Mouse (Mus musculus): ENCODE results near the gene Gm26620. TPM values are rescaled to one million over a fixed set of nuclear protein-coding genes. Genes with fewer than 3 reads are reported as not detected.

The Gm26620 gene
- polyA plus RNA-seq, 3 experiments from 2014 or later, result 0.53 TPM; not detected in 2

DNA sequence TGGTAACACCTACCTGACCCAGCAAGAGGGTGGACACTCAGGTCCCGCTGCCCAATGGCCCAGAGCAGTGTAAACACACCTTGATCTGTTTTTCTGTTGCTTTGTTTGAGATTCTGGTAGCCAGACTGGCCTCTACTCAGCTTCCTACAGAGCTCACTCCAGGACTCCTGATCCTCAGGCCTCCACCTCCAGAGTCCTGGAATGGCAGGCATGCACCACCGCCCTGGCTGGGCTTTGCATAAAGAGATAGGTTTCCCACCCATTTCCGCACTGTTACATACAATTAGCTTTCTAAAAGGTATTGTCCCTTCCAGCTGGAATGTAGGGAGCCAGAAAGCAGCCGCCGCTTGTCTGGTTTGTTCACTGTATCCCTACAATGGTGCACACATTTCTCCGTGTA, 13.5 kb upstream of the Gm26620 start:
- no peak for ATAC-seq

DNA sequence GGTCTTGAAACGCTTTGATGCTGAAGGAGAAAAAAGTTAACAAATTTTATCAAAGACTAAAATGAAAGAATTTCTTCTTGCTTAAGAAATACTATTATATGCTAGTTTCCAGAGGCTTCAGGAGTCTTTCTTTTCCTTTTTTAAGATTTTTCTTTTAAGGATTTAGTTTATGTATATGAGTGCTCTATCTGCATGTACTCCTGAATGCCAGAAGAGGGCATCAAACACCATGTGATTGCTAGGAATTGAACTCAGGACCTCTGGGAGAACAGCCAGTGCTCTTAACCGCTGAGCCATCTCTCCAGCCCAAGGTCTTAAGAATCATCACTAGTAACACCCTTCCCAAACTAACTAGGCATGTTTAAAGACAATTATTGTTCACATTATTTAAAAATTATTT, 12.9 kb upstream of the Gm26620 start:
- no peak for ATAC-seq

DNA sequence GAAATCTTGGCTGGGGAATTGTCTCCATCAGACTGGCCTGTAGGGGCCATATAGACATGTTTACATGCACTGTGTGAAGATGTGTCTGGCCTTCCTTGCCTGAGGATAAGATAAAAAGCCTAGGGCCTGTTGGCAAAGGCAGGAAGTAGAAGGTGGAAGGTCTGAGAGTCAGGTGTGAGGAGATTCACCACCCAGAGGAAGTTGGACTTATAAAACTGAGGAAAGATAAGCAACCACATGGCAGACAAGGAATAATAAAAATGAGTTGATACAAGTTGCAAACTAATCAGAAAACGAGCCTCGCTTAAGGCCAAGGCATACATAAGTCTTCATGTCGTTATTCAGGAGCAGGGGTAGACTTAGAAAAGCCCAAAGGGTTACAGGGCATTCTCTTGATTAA, 9.2 kb upstream of the Gm26620 start:
- ATAC-seq, result no peak

GRCm38 (mm10) chr1:170876906-170877305, 8.0 kb upstream of the Gm26620 start:
- ATAC-seq, result no peak

DNA sequence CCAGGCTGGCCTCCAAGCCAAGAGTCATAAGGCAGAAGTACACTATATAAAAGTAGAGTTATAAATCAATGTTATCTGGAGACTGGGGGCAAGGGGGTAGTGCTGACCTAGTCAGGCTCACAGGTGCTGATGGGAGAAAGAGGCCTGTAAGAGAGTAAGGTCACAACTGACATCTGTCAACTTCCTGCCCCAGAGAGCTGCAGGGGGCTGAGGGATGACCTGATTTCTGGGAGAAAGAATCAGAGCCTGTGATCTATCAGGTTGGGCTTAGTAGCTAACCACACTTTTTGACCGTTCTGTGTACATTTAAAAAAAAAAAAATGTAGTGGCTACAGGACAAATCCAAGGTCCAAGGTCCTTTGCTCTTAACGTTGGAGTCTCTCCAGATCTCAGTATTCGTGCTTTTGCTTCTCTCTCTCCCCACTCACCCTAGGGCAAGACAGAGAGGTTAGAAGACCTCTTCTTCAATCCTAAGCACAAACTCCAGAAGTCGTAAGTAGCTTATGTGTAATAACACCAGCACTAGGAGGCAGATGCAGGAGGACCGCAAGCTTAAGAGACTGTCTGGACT, 1.9 kb upstream of the Gm26620 start:
- ATAC-seq, result no peak

GRCm38 (mm10) chr1:170884390-170884789, 475 bp upstream of the Gm26620 start:
- ATAC-seq, result no peak

GRCm38 (mm10) chr1:170886044-170886458, 1.2 kb downstream of the Gm26620 start:
- ATAC-seq, result no peak

DNA sequence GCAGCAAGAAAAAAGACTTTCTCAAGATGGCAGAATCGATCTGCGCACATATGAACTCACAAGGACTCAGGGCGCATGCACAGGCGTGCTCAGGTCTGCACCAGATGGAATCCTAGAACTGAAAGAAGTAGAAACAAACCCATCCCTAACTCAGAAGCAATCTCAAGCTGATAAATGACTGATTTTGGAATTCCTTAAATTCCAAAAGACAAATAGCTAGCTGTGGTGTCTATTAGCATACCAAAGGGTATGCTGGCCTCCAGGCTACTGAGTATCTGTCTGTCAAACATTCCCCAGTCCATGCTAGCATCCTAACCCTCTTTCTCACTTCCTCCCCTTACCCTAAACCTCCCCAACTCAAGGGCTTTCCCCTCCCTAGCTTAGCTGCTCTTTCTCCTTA, 4.4 kb downstream of the Gm26620 start:
- ATAC-seq, result no peak

DNA sequence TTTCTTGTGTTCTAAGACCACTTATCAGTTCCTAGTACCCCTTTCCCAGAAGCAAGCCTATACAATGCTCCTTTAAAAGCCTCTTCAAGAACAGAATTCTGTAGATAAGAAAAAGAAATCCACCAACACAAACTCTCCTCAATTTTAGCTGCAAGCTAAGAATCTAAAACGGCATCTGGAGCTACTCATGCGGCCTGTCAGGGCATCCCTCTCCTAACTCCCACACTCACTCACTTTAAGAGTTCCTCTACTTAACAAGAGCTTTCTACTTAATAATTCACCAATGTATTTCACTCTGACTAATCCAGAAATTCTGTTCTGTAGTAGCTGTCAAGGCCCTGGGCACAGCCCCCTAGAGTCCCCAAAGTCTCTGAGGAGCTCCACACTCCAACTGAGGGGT, 6.8 kb downstream of the Gm26620 start:
- no peak for ATAC-seq

- no peak for ATAC-seq
Measured at GRCm38 (mm10) chr1:170892279-170892678, 7.4 kb downstream of the Gm26620 start.

DNA sequence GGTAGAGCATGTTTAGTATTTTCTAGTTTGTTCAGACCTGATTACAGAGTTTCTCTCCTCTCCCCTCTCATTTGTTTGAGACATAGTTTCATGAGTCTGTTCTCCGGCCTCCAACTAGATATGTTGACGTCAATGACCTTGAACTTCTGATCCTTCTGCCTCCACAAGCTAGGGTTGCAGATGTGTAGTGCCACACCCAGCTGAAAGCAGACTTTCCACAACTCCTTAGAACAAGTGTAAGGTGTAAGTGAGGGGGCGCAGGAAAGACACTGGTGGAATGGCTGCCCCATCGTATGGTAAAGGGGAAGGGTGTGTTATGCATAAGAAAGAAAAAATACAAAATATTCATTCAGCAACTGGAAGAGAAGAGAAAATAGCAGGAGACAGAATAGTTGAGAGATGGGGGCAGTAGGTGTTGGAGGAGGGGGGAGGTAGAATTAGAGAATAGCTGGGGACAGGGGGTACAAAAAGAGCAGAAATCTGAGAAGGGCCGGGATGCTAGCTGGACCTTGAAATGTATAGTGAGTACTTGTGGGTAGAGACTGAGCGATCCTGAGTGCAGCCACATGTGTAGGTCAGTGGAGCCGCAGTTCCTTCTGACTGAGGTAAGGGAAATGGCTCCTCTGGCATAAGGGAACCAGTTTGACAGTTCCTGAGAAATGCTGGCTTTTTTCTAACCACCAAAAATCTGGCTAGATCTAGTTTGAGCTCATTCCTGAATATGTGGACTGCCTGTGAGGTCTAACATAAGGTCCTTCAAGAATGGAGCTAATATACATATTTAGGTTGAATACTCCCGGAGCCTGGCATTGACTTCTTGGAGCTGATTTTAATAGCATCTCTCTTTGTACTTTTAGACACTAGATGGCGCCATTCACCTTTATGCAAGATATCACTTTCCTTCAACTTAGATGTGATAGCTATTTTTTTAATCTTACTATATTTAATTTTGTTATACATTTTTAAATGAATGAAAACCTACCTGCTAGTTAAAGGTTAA, 10.0 kb downstream of the Gm26620 start:
- peak; percentile 71 for ATAC-seq

- no peak for ATAC-seq
Measured at GRCm38 (mm10) chr1:170896651-170897281, 11.9 kb downstream of the Gm26620 start.

DNA sequence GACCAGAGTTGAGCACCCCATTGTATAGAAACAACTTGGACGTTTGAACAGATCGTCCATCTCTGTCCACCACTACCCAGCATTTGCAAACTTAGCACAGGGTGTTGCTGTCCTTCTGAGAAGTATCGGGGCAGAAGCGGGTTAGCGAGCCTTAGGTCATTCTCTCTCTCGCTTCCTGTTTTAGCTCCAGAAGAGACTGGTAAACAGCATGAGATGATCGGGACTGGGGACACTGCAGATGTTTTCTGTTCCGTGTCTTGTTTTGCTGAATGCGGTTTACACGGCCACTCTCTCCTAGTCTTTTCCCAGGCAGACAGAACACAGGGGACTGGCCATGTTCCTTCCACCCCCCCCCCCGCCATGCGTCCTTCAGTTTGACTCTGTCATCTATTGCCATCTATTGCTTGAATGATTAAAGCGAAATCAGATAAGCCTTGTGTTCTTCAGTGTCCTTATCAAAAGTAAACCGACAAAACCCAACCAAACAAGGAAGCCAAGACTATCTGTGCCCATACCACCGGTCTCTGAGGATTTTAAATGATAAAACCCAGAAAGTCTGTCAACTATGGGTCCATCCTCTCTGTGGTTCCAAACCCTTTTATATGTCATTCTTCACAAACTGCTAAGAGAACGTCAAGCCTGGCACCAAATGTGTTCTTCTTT, 13.7 kb downstream of the Gm26620 start:
- ATAC-seq, result no peak

DNA sequence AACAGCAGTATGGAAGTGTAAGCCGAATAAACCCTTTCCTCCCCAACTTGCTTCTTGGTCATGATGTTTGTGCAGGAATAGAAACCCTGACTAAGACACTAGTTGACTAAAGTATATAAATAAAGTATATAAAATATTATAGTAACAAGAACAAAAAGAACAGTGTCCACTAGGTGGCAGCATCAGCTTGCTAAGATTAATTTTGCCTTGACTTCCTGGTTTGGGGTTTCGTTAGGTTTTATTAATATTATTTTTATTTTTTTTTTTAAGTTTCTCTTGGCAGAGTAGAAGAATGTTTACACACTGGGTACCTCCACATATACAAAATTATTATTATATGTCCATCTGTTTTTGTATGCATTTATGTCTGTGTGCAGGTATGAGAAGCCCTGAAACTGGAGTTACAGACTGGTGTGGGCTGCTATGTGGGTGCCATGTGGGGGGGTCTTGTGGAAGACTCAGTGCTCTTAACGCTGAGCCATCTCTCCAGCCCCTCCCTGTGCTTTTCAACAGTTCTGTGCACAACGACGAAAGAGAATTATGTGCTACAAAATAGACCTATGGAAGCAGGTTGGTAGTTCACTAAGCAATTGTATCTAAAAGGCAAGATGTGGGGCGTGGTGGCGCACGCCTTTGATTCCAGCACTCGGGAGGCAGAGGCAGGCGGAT, 16.1 kb downstream of the Gm26620 start:
- ATAC-seq, result peak; percentile 55

DNA sequence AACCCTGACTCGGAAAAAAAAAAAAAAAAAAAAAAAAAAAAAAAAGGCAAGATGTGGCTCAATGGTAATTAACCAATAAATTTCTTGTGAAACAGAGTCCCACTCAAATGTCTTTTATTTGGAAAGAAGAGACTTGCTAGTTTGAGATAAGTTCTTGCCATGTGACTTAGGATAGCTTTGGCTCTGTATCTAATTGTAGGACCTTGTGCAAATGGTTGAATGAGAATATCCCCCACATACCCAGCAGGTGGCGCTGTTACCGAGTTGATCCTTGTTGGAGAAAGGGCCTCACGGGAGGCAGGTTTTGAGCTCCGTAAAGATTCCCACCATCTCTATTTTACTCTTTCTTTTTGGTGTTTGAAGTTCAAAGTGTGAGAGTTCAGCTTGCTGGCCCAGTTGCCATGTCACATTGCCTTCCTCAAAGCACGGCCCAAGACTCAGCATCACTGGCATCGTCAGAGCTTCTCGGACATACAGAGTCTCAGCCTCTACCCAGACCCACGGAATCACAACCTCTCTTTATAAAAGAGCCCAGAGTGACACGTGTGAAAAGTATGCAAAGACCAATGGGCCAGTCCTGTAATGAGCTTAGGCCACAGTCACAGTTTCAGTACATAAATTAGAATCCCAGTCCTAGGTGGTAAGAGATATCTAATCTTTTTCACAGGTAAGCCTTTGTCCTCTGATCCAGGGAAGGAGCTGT, 16.8 kb downstream of the Gm26620 start:
- peak; percentile 67 for ATAC-seq

- no peak for ATAC-seq
Measured at GRCm38 (mm10) chr1:170903485-170903884, 18.6 kb downstream of the Gm26620 start.

- ATAC-seq, result no peak
Measured at GRCm38 (mm10) chr1:170907111-170907455, 22.2 kb downstream of the Gm26620 start.

- ATAC-seq, result no peak
Measured at GRCm38 (mm10) chr1:170907456-170908191, 22.8 kb downstream of the Gm26620 start.

- ATAC-seq, result no peak
Measured at GRCm38 (mm10) chr1:170908341-170908740, 23.5 kb downstream of the Gm26620 start.

DNA sequence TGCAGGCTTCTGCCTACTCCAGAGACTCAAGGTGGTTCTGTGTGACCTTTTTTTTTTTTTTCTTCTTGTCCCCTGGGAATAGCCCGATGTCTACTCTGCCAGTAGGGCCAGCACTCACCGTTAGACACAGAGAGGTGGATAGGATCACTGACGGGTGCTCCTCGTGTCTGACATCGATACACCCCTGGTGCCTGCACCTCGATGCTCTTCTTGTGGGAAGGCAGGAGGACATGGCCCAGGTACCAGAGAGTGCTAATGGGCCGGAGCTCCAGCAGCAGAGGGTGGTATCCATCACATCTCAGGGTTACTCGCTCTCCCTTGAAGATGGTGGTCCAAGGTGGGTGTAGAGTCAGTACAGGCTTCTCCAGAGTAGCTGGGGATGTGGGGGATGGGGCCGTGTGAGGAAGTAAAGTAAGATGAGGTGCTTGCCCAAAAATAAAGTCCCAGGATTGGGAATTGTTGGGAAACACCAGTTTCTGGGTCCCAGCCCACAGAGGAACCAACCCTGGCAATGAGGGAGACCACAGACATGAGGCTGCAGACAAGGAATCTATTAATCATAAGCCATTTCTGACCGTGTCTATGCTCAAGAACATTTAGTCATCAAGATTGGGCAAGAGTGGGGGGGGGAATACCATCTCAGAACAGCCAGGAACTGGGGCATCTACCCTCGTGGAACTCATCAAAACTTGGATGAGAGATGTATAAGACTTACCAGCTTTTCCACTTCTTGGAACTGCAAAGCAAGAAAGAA, 27.2 kb downstream of the Gm26620 start:
- no peak for ATAC-seq

Measured in inflammation-experienced regulatory T-cells, adult 6 months (primary cell).